Mouse (Mus musculus): ENCODE results near the gene Lexm.

Lexm gene

GRCm38 (mm10) chr4:106627809-106628208 is 10.8 kb upstream of the Lexm start:
- CTCF ChIA-PET, result no interaction called here

- CTCF ChIA-PET, result no interaction called here
Observed at GRCm38 (mm10) chr4:106624271-106624670, 7.2 kb upstream of the Lexm start.

- CTCF ChIA-PET, result no interaction called here
Observed at GRCm38 (mm10) chr4:106622712-106623111, 5.7 kb upstream of the Lexm start.

GRCm38 (mm10) chr4:106622030-106622493 is 5.0 kb upstream of the Lexm start, which contains the start of gene Ttc22:
TSS of gene Ttc22 (plus strand) at chr4:106622432.
- CTCF ChIA-PET, result no interaction called here

GRCm38 (mm10) chr4:106621428-106621827 is 4.4 kb upstream of the Lexm start:
- CTCF ChIA-PET, result no interaction called here

GRCm38 (mm10) chr4:106618898-106619297 is 1.9 kb upstream of the Lexm start:
- CTCF ChIA-PET, result no interaction called here

- CTCF ChIA-PET, result no interaction called here
Observed at GRCm38 (mm10) chr4:106615637-106616036, 1.4 kb downstream of the Lexm start.

GRCm38 (mm10) chr4:106614881-106615280 is 2.2 kb downstream of the Lexm start:
- CTCF ChIA-PET, result no interaction called here

- CTCF ChIA-PET, result interaction anchor here (1.2 kb wide), 1 partner anchor 94 kb away, joined by 3 read pairs; no protein-coding TSS in a partner anchor
Observed at GRCm38 (mm10) chr4:106614180-106614797, 2.8 kb downstream of the Lexm start.

- CTCF ChIA-PET, result interaction anchor here (0.6 to 1.2 kb wide), 2 partner anchors 95 to 163 kb away, joined by 3 read pairs; no protein-coding TSS in a partner anchor
Observed at GRCm38 (mm10) chr4:106613560-106613959, 3.5 kb downstream of the Lexm start.

GRCm38 (mm10) chr4:106613105-106613504 is 3.9 kb downstream of the Lexm start:
- CTCF ChIA-PET, result interaction anchor here (0.6 kb wide), 1 partner anchor 163 kb away, joined by 3 read pairs; no protein-coding TSS in a partner anchor

GRCm38 (mm10) chr4:106607905-106608304 is 9.1 kb downstream of the Lexm start:
- CTCF ChIA-PET, result no interaction called here

- CTCF ChIA-PET, result no interaction called here
Observed at GRCm38 (mm10) chr4:106606639-106607554, 10.1 kb downstream of the Lexm start.

GRCm38 (mm10) chr4:106600770-106601169 is 16.3 kb downstream of the Lexm start:
- CTCF ChIA-PET, result no interaction called here

GRCm38 (mm10) chr4:106599415-106599814 is 17.6 kb downstream of the Lexm start:
- CTCF ChIA-PET, result no interaction called here

GRCm38 (mm10) chr4:106597741-106598140 is 19.3 kb downstream of the Lexm start:
- CTCF ChIA-PET, result no interaction called here

GRCm38 (mm10) chr4:106597055-106597454 is 20.0 kb downstream of the Lexm start:
- CTCF ChIA-PET, result no interaction called here

- CTCF ChIA-PET, result no interaction called here
Observed at GRCm38 (mm10) chr4:106596200-106596599, 20.8 kb downstream of the Lexm start.

GRCm38 (mm10) chr4:106593636-106594035 is 23.4 kb downstream of the Lexm start:
- CTCF ChIA-PET, result no interaction called here

GRCm38 (mm10) chr4:106590871-106591270 is 26.2 kb downstream of the Lexm start:
- CTCF ChIA-PET, result no interaction called here

GRCm38 (mm10) chr4:106590142-106590541 is 26.9 kb downstream of the Lexm start:
- CTCF ChIA-PET, result no interaction called here

- CTCF ChIA-PET, result no interaction called here
Observed at GRCm38 (mm10) chr4:106587075-106587474, 30.0 kb downstream of the Lexm start.

- CTCF ChIA-PET, result no interaction called here
Observed at GRCm38 (mm10) chr4:106584665-106585064, 32.4 kb downstream of the Lexm start.

All from spleen, embryonic (tissue).